8 mouse cellular contexts compared by ENCODE assay signal in the genomic region with DNA sequence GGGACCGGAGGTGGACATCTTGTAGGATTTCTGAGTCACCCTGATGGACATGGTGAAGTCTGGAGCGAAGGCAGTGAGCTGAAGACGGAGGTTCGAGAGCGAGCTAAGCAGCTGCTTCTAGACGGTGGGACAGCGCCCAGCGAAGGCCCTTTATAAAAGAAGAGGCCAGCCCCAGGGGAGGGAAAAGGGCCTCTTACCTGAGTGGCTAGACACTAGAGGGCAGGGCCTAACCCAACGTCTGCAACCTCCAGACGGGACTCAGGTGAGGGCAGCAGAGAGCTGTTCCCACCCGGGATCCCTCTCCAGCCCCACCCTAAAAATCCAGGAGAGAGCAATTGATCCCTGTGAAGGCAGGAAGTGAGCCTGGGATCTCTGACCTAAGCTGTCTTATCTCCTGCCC. TPM values are rescaled to one million over a fixed set of nuclear protein-coding genes. Genes with fewer than 3 reads are reported as not detected.
DNase-seq lines count a peak whose midpoint lies in the region; ATAC-seq and TF ChIP-seq lines count a peak whose summit lies in the region.

A gene (minus strand): TSS at position 294 of the 400 bp plus-strand sequence.

- H3K4me3 ChIP-seq in intestine, embryonic 14.5 days (ENCODE audit: low read depth, low read length) = peak within 1 kb of the TSS; percentile 25
- peak within 1 kb of the TSS; percentile 50 for H3K4me3 ChIP-seq in liver, embryonic 13.5 days (replicated peaks)
- H3K4me3 ChIP-seq in small intestine, adult 2 months (ENCODE audit: low read depth, low read length) = peak within 1 kb of the TSS; percentile 82

- TF ChIP-seq POLR2A in small intestine, adult 2 months (IDR thresholded peaks at IDR 0.05; ENCODE audit: low read depth, low read length) = peak; percentile 95

- H3K27ac ChIP-seq in intestine, embryonic 14.5 days (ENCODE audit: low read depth) = peak within 1 kb of the TSS; percentile 51
- H3K27ac ChIP-seq in liver, embryonic 13.5 days = peak within 1 kb of the TSS; percentile 55
- H3K27ac ChIP-seq in small intestine, adult 2 months (ENCODE audit: insufficient read depth, low read depth, low read length) = peak within 1 kb of the TSS; percentile 98

- TF ChIP-seq CTCF in small intestine, adult 2 months (IDR thresholded peaks at IDR 0.05; ENCODE audit: extremely low read depth, insufficient read length, insufficient replicate concordance, low read depth, low read length) = peak; percentile 69; the same call in 1 of the 2 replicates

- H3K36me3 ChIP-seq in intestine, embryonic 14.5 days (ENCODE audit: control insufficient read depth, insufficient read depth, low read length) = no peaks in the 10 kb centered on the region
- H3K36me3 ChIP-seq in liver, embryonic 13.5 days = 0 out of 2 replicates have a peak, but pooled peaks cover 6% of the 10 kb centered on the region
- peaks cover 33% of the 10 kb centered on the region for H3K36me3 ChIP-seq in small intestine, adult 2 months (ENCODE audit: control insufficient read depth, insufficient read depth, low read length)

- WGBS in intestine, embryonic 14.5 days = 15% methylated on average over 11 of the region's 11 CpGs
- 29% methylated on average over 11 of the region's 11 CpGs for WGBS in liver, embryonic 13.5 days (ENCODE audit: insufficient replicate concordance)
- 17% methylated on average over 11 of the region's 11 CpGs for WGBS in small intestine, adult 2 months

- H3K9ac ChIP-seq in intestine, embryonic 14.5 days (ENCODE audit: low read length) = peak within 1 kb of the TSS; percentile 27
- peak within 1 kb of the TSS; percentile 51 for H3K9ac ChIP-seq in liver, embryonic 13.5 days

- H3K4me1 ChIP-seq in intestine, embryonic 14.5 days (replicated peaks; ENCODE audit: control insufficient read depth, insufficient read depth, low read length) = peaks cover 20% of the 10 kb centered on the region
- H3K4me1 ChIP-seq in liver, embryonic 13.5 days (replicated peaks) = peaks cover 11% of the 10 kb centered on the region
- H3K4me1 ChIP-seq in small intestine, adult 2 months (ENCODE audit: control insufficient read depth, insufficient read depth, insufficient read length, low read length) = peaks cover 29% of the 10 kb centered on the region; the same call in 1 of the 2 replicates

- H3K27me3 ChIP-seq in intestine, embryonic 14.5 days (replicated peaks; ENCODE audit: control insufficient read depth, insufficient read depth, low read length) = peaks cover 7% of the 10 kb centered on the region; the same call in 1 of the 2 replicates
- peaks cover 66% of the 10 kb centered on the region for H3K27me3 ChIP-seq in liver, embryonic 13.5 days
- no peaks in the 10 kb centered on the region for H3K27me3 ChIP-seq in small intestine, adult 2 months (ENCODE audit: control insufficient read depth, insufficient read depth, low read length)

- no peaks in the 10 kb centered on the region for H3K9me3 ChIP-seq in intestine, embryonic 14.5 days (ENCODE audit: control insufficient read depth, low read length)
- no peaks in the 10 kb centered on the region for H3K9me3 ChIP-seq in liver, embryonic 13.5 days (replicated peaks)

- peak within 1 kb of the TSS; percentile 47 for H3K4me2 ChIP-seq in intestine, embryonic 14.5 days (ENCODE audit: low read length)
- peak within 1 kb of the TSS; percentile 58 for H3K4me2 ChIP-seq in liver, embryonic 13.5 days

- DNase-seq in ovary, adult 18-20 months (ENCODE audit: low spot score) = peak; percentile 57
- DNase-seq in ovary, postnatal 14 days (ENCODE audit: low spot score) = no peak
- peak; percentile 82 for DNase-seq in intestine, embryonic 14.5 days (ENCODE audit: low spot score)
- DNase-seq in liver, embryonic 13.5 days = no peak
- no peak for DNase-seq in cerebellum, postnatal 14 days
- no peak for DNase-seq in left cerebral cortex, adult 11 months (ENCODE audit: low spot score)
- no peak for DNase-seq in cerebellum, postnatal 10 days

- peak; percentile 70 for ATAC-seq in intestine, embryonic 14.5 days (replicated peaks; ENCODE audit: low FRiP score, low TSS enrichment, low read depth)
- ATAC-seq in liver, embryonic 13.5 days (ENCODE audit: low read depth) = peak; percentile 52

RNA-seq across cellular contexts. Expression of the gene that starts here (rescaled TPM):
- polyA plus RNA-seq in intestine, embryonic 14.5 days (2014; fragmentation: Nextera tagmentation; extraction: Ambion mirVana) = 381 and 486 TPM in 2 replicates
- polyA plus RNA-seq in liver, embryonic 13.5 days (2015; fragmentation: Nextera tagmentation; extraction: Ambion mirVana) = 89.5 and 107 TPM in 2 replicates
- 1,332 and 3,924 TPM in 2 replicates for polyA plus RNA-seq in small intestine, adult 2 months (2012; rRNA removed)

Comparison
In these comparisons a context has a peak if more than half of its experiments do, and no peak if none do; other contexts are left out.
1. DNase-seq: peak in ovary, adult 18-20 months (single experiment) and intestine, embryonic 14.5 days (single experiment); none in ovary, postnatal 14 days (single experiment), liver, embryonic 13.5 days (single experiment), cerebellum, postnatal 14 days (0 of 2), left cerebral cortex, adult 11 months (single experiment) and cerebellum, postnatal 10 days (0 of 2).
2. H3K4me3 ChIP-seq: peak in every context shown above with its lines; median percentile 82 in small intestine, adult 2 months; 50 in liver, embryonic 13.5 days; 25 in intestine, embryonic 14.5 days.
3. Peak in every context shown above with its lines, with median percentiles within 50 percentile points of each other: H3K27ac ChIP-seq.